Mouse (Mus musculus): ENCODE measurements around the gene Prim1. TPM values are rescaled to one million over a fixed set of nuclear protein-coding genes. Genes with fewer than 3 reads are reported as not detected.
A peak's percentile ranks its signal among the peaks of the same experiment; 100 is the strongest.
"Not testable (repeated sequence)": the region's sequence is repeated elsewhere in the genome, so short reads cannot be mapped to it uniquely, and the experiment has no call there.

Prim1 gene
- polyA plus RNA-seq, 1 experiment from 2014 or later: 61.6 TPM

GRCm38 (mm10) chr10:128041636-128042035, 26.7 kb downstream of the Prim1 start:
- no peak overlapping the region for H3K4me2 ChIP-seq (ENCODE audit: low read depth, low read length)
- H3K27ac ChIP-seq (replicated peaks; ENCODE audit: low read depth, low read length): no peak overlapping the region
- 75% methylated on average over 4 of the region's 4 CpGs for WGBS
- peaks cover 85% of the 10 kb centered on the region for H3K36me3 ChIP-seq (ENCODE audit: control insufficient read depth, insufficient read depth, low read length)
- peaks cover 28% of the 10 kb centered on the region for H3K4me1 ChIP-seq (ENCODE audit: control insufficient read depth, insufficient read depth, low read length)
- H3K4me3 ChIP-seq (ENCODE audit: low read depth, low read length): no peak overlapping the region
- no peaks in the 10 kb centered on the region for H3K9me3 ChIP-seq (ENCODE audit: control insufficient read depth, low read length)
- no peaks in the 10 kb centered on the region for H3K27me3 ChIP-seq (replicated peaks; ENCODE audit: control insufficient read depth, insufficient read depth, low read length)
- 0 out of 2 replicates have a peak overlapping the region, but pooled peaks have one; percentile 11 for H3K9ac ChIP-seq (ENCODE audit: low read depth, low read length)
- ATAC-seq (ENCODE audit: low read depth): no peak
- DNase-seq (ENCODE audit: low spot score): no peak

- ATAC-seq (ENCODE audit: low read depth) (no peak), DNase-seq (ENCODE audit: low spot score) (no peak)
- peaks cover 92% of the 10 kb centered on the region for H3K36me3 ChIP-seq (ENCODE audit: control insufficient read depth, insufficient read depth, low read length)
- no peak overlapping the region for H3K4me2 ChIP-seq (ENCODE audit: low read depth, low read length)
- H3K27me3 ChIP-seq (replicated peaks; ENCODE audit: control insufficient read depth, insufficient read depth, low read length): no peaks in the 10 kb centered on the region
- no peak overlapping the region for H3K27ac ChIP-seq (replicated peaks; ENCODE audit: low read depth, low read length)
- peaks cover 22% of the 10 kb centered on the region for H3K4me1 ChIP-seq (ENCODE audit: control insufficient read depth, insufficient read depth, low read length)
- 88% methylated on average over 3 of the region's 3 CpGs for WGBS
- H3K4me3 ChIP-seq (ENCODE audit: low read depth, low read length): no peak overlapping the region
- no peak overlapping the region; the same call in 1 of the 2 replicates for H3K9ac ChIP-seq (ENCODE audit: low read depth, low read length)
- no peaks in the 10 kb centered on the region for H3K9me3 ChIP-seq (ENCODE audit: control insufficient read depth, low read length)
Measured at GRCm38 (mm10) chr10:128042466-128042865, 27.5 kb downstream of the Prim1 start.

- ATAC-seq (ENCODE audit: low read depth) (no peak), DNase-seq (ENCODE audit: low spot score) (no peak)
- H3K9me3 ChIP-seq (ENCODE audit: control insufficient read depth, low read length): no peaks in the 10 kb centered on the region
- H3K36me3 ChIP-seq (ENCODE audit: control insufficient read depth, insufficient read depth, low read length): peaks cover 98% of the 10 kb centered on the region
- 65% methylated on average over 3 of the region's 3 CpGs for WGBS
- no peak overlapping the region for H3K27ac ChIP-seq (replicated peaks; ENCODE audit: low read depth, low read length)
- H3K4me1 ChIP-seq (ENCODE audit: control insufficient read depth, insufficient read depth, low read length): peaks cover 17% of the 10 kb centered on the region
- H3K27me3 ChIP-seq (replicated peaks; ENCODE audit: control insufficient read depth, insufficient read depth, low read length): no peaks in the 10 kb centered on the region
- H3K9ac ChIP-seq (ENCODE audit: low read depth, low read length): peak overlapping the region; percentile 38; the same call in 1 of the 2 replicates
- H3K4me3 ChIP-seq (ENCODE audit: low read depth, low read length): no peak overlapping the region
- no peak overlapping the region for H3K4me2 ChIP-seq (ENCODE audit: low read depth, low read length)
Measured at GRCm38 (mm10) chr10:128043041-128043835, 28.3 kb downstream of the Prim1 start.

DNA sequence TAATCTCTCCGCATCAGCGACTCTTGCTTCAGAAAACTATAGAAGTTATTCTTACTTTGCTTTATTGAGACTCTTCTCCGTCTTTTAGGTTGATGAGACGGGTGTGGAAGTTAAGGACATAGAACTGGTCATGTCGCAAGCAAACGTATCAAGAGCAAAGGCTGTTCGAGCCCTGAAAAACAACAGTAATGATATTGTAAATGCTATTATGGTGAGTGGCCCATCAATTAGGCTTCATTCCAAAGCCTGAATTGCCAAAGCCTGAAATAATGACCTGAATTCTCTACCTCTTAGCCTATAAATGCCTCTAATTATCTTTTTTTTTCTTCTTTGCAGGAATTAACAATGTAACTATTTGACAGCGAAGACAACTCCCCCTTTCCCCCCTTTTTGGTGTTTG, 33.2 kb downstream of the Prim1 start:
- 95% methylated on average over 8 of the region's 8 CpGs for WGBS
- peaks cover 82% of the 10 kb centered on the region for H3K36me3 ChIP-seq (ENCODE audit: control insufficient read depth, insufficient read depth, low read length)

GRCm38 (mm10) chr10:128049741-128050140, 34.8 kb downstream of the Prim1 start:
- peaks cover 66% of the 10 kb centered on the region for H3K36me3 ChIP-seq (ENCODE audit: control insufficient read depth, insufficient read depth, low read length)
- H3K4me2 ChIP-seq (ENCODE audit: low read depth, low read length): no peak overlapping the region
- ATAC-seq (ENCODE audit: low read depth): no peak
- H3K27me3 ChIP-seq (replicated peaks; ENCODE audit: control insufficient read depth, insufficient read depth, low read length): no peaks in the 10 kb centered on the region
- 94% methylated on average over 2 of the region's 2 CpGs for WGBS
- no peak overlapping the region for H3K27ac ChIP-seq (replicated peaks; ENCODE audit: low read depth, low read length)
- H3K9ac ChIP-seq (ENCODE audit: low read depth, low read length): no peak overlapping the region
- no peaks in the 10 kb centered on the region for H3K4me1 ChIP-seq (ENCODE audit: control insufficient read depth, insufficient read depth, low read length)
- H3K4me3 ChIP-seq (ENCODE audit: low read depth, low read length): no peak overlapping the region
- DNase-seq (ENCODE audit: low spot score): no peak
- no peaks in the 10 kb centered on the region for H3K9me3 ChIP-seq (ENCODE audit: control insufficient read depth, low read length)

More for the DNA sequence above, 33.2 kb downstream of the Prim1 start:
- Histone ChIP-seq H3K9ac (ENCODE audit: low read depth, low read length) (no peak overlapping the region), H3K9me3 (ENCODE audit: control insufficient read depth, low read length) (no peaks in the 10 kb centered on the region), H3K4me2 (ENCODE audit: low read depth, low read length) (no peak overlapping the region), H3K27ac (replicated peaks; ENCODE audit: low read depth, low read length) (no peak overlapping the region), H3K4me1 (ENCODE audit: control insufficient read depth, insufficient read depth, low read length) (no peaks in the 10 kb centered on the region), H3K27me3 (replicated peaks; ENCODE audit: control insufficient read depth, insufficient read depth, low read length) (no peaks in the 10 kb centered on the region), H3K4me3 (ENCODE audit: low read depth, low read length) (no peak overlapping the region)
- DNase-seq (ENCODE audit: low spot score) (no peak), ATAC-seq (ENCODE audit: low read depth) (no peak)

GRCm38 (mm10) chr10:128050355-128050754, 35.4 kb downstream of the Prim1 start:
- H3K27ac ChIP-seq (replicated peaks; ENCODE audit: low read depth, low read length): no peak overlapping the region
- no peak overlapping the region for H3K4me3 ChIP-seq (ENCODE audit: low read depth, low read length)
- 94% methylated on average over 2 of the region's 2 CpGs for WGBS
- no peak overlapping the region for H3K9ac ChIP-seq (ENCODE audit: low read depth, low read length)
- H3K9me3 ChIP-seq (ENCODE audit: control insufficient read depth, low read length): no peaks in the 10 kb centered on the region
- no peaks in the 10 kb centered on the region for H3K4me1 ChIP-seq (ENCODE audit: control insufficient read depth, insufficient read depth, low read length)
- DNase-seq (ENCODE audit: low spot score): no peak
- no peaks in the 10 kb centered on the region for H3K27me3 ChIP-seq (replicated peaks; ENCODE audit: control insufficient read depth, insufficient read depth, low read length)
- ATAC-seq (ENCODE audit: low read depth): no peak; the same call in 1 of the 2 replicates
- H3K36me3 ChIP-seq (ENCODE audit: control insufficient read depth, insufficient read depth, low read length): peaks cover 60% of the 10 kb centered on the region
- no peak overlapping the region for H3K4me2 ChIP-seq (ENCODE audit: low read depth, low read length)

- Histone ChIP-seq H3K4me2 (ENCODE audit: low read depth, low read length) (no peak overlapping the region), H3K27me3 (replicated peaks; ENCODE audit: control insufficient read depth, insufficient read depth, low read length) (no peaks in the 10 kb centered on the region), H3K36me3 (ENCODE audit: control insufficient read depth, insufficient read depth, low read length) (peaks cover 47% of the 10 kb centered on the region), H3K9me3 (ENCODE audit: control insufficient read depth, low read length) (no peaks in the 10 kb centered on the region), H3K4me1 (ENCODE audit: control insufficient read depth, insufficient read depth, low read length) (no peaks in the 10 kb centered on the region), H3K9ac (ENCODE audit: low read depth, low read length) (no peak overlapping the region), H3K27ac (replicated peaks; ENCODE audit: low read depth, low read length) (no peak overlapping the region), H3K4me3 (ENCODE audit: low read depth, low read length) (no peak overlapping the region)
- 98% methylated on average over 5 of the region's 5 CpGs for WGBS
- ATAC-seq (ENCODE audit: low read depth) (no peak), DNase-seq (ENCODE audit: low spot score) (no peak)
Measured at GRCm38 (mm10) chr10:128051589-128051988, 36.6 kb downstream of the Prim1 start.

DNA sequence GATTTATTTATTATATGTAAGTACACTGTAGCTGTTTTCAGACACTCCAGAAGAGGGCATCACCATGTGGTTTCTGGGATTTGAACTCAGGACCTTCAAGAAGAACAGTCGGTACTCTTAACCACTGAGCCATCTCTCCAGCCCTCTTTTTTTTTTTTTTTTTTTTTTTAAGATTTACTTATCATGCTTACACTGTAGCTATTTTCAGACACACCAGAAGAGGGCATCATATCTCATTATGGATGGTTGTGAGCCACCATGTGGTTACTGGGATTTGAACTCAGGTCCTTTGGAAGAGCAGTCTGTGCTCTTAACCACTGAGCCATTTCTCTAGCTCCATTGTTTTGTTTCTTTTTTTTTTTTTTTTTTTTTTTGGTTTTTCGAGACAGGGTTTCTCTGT, 37.2 kb downstream of the Prim1 start:
- 92% methylated on average over 1 of the region's 2 CpGs for WGBS
- DNase-seq (ENCODE audit: low spot score); H3K4me2 ChIP-seq (ENCODE audit: low read depth, low read length); H3K9me3 ChIP-seq (ENCODE audit: control insufficient read depth, low read length); H3K27ac ChIP-seq (replicated peaks; ENCODE audit: low read depth, low read length); H3K4me1 ChIP-seq (ENCODE audit: control insufficient read depth, insufficient read depth, low read length); H3K9ac ChIP-seq (ENCODE audit: low read depth, low read length); H3K4me3 ChIP-seq (ENCODE audit: low read depth, low read length); ATAC-seq (ENCODE audit: low read depth); H3K27me3 ChIP-seq (replicated peaks; ENCODE audit: control insufficient read depth, insufficient read depth, low read length): not testable (repeated sequence)
- H3K36me3 ChIP-seq (ENCODE audit: control insufficient read depth, insufficient read depth, low read length): peaks cover 42% of the 10 kb centered on the region

DNA sequence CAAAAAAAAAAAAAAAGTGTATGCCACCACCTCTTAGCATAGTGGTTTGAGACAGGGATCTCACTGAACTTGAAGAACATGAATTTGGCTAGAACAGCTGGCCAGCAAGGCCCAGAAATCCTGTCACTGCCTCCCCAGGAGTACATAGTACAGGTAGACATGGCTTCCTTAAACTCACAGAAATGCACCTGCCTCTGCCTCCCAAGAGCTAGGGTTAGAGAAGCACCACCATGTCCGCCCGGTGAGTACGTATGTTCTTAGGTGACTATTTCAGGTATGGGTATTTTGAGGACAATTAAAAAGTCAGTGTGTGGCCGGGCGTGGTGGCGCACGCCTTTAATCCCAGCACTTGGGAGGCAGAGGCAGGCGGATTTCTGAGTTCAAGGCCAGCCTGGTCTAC, 38.0 kb downstream of the Prim1 start:
- no peak overlapping the region for H3K4me2 ChIP-seq (ENCODE audit: low read depth, low read length)
- no peak overlapping the region for H3K27ac ChIP-seq (replicated peaks; ENCODE audit: low read depth, low read length)
- H3K4me1 ChIP-seq (ENCODE audit: control insufficient read depth, insufficient read depth, low read length): no peaks in the 10 kb centered on the region
- no peak for DNase-seq (ENCODE audit: low spot score)
- H3K4me3 ChIP-seq (ENCODE audit: low read depth, low read length): no peak overlapping the region
- H3K9ac ChIP-seq (ENCODE audit: low read depth, low read length): no peak overlapping the region
- 94% methylated on average over 8 of the region's 8 CpGs for WGBS
- no peak for ATAC-seq (ENCODE audit: low read depth)
- peaks cover 34% of the 10 kb centered on the region for H3K36me3 ChIP-seq (ENCODE audit: control insufficient read depth, insufficient read depth, low read length)
- H3K9me3 ChIP-seq (ENCODE audit: control insufficient read depth, low read length): no peaks in the 10 kb centered on the region
- H3K27me3 ChIP-seq (replicated peaks; ENCODE audit: control insufficient read depth, insufficient read depth, low read length): no peaks in the 10 kb centered on the region

All from embryonic facial prominence, embryonic 14.5 days (tissue).